ENCODE assay signal across 7 mouse cellular contexts in the genomic region with DNA sequence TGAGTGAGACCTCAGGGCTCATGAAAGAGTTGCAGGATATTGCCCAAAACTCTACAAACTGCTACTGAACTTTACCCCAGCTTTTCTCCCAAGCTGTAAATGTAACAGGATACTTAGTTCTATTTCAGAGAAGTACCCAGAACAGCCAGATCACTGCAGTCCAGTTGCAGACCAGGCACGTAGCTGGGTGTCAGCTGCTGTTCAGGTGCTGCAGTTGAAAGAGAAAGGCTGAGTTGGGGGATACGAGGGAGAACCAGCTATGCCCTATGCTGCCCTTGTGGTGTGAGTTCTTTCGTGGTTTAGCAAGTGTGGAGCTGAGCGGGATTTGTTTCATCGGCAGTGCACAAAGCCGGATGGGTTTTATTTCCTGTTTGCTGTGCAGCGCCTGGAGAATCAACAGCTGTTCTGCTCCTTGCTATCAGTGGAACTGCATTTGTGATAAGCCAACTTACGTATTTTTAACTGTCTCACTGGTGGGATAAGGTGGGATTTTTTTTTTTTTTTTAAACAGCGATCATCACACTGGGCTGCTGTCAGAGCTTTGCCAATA.
A peak's percentile ranks its signal among the peaks of the same experiment; 100 is the strongest.
DNase-seq lines count a peak whose midpoint lies in the region; ATAC-seq and TF ChIP-seq lines count a peak whose summit lies in the region.

No protein-coding gene starts in this region.

- H3K4me3 ChIP-seq in heart, postnatal 0 days (ENCODE audit: low read depth, low read length), result no peak overlapping the region

- no peaks in the 10 kb centered on the region for H3K9me3 ChIP-seq in heart, postnatal 0 days (replicated peaks; ENCODE audit: control insufficient read depth, low read length)

- peak overlapping the region; percentile 61 for H3K27ac ChIP-seq in heart, postnatal 0 days (ENCODE audit: low read depth)

- WGBS in heart, postnatal 0 days, result 33% methylated on average over 9 of the region's 9 CpGs

- no peaks in the 10 kb centered on the region for H3K27me3 ChIP-seq in heart, postnatal 0 days (ENCODE audit: control insufficient read depth, insufficient read depth, low read length)

- H3K4me1 ChIP-seq in heart, postnatal 0 days (ENCODE audit: control insufficient read depth, insufficient read depth), result peaks cover 52% of the 10 kb centered on the region

- no peak for TF ChIP-seq CTCF in heart, postnatal 0 days (IDR thresholded peaks at IDR 0.05; ENCODE audit: low read depth)

- ATAC-seq in heart, postnatal 0 days (ENCODE audit: insufficient read depth, low read depth), result no peak

- H3K9ac ChIP-seq in heart, postnatal 0 days (replicated peaks; ENCODE audit: low read depth, low read length), result 0 out of 2 replicates have a peak overlapping the region, but pooled peaks have one; percentile 17

- H3K4me2 ChIP-seq in heart, postnatal 0 days (ENCODE audit: low read depth, low read length), result peak overlapping the region; percentile 34; the same call in 1 of the 2 replicates

- DNase-seq in spleen, postnatal 36 days (ENCODE audit: low spot score in 2 of 2), result peak; percentile 28 to 36
- no peak for DNase-seq in spleen, adult 12 weeks (ENCODE audit: low spot score)
- DNase-seq in heart, postnatal 0 days (ENCODE audit: low spot score), result no peak
- DNase-seq in lung, postnatal 4 days, result peak; percentile 36 to 47
- no peak for DNase-seq in cerebellum, postnatal 4 days (ENCODE audit: low spot score in 2 of 2)
- DNase-seq in right cerebral cortex, postnatal 25 days, result no peak
- no peak for DNase-seq in urinary bladder, postnatal 25 days (ENCODE audit: low spot score)

- H3K36me3 ChIP-seq in heart, postnatal 0 days (replicated peaks; ENCODE audit: control insufficient read depth, insufficient read depth, low read length), result no peaks in the 10 kb centered on the region

- no peak for TF ChIP-seq EP300 in heart, postnatal 0 days (IDR thresholded peaks at IDR 0.05; ENCODE audit: low read depth)

Comparison
In these comparisons a context has a peak if more than half of its experiments do, and no peak if none do; other contexts are left out.
1. DNase-seq: peak in spleen, postnatal 36 days (2 of 2) and lung, postnatal 4 days (2 of 2); none in spleen, adult 12 weeks (single experiment), heart, postnatal 0 days (single experiment), cerebellum, postnatal 4 days (0 of 2), right cerebral cortex, postnatal 25 days (single experiment) and urinary bladder, postnatal 25 days (single experiment).